Mouse (Mus musculus) testis, adult 2 months (tissue): ENCODE measurements around the gene Proca1.

Experiments used
- CTCF ChIP-seq: fragments of 200-500 bp; IDR thresholded peaks from 2 replicates; pipeline ENCODE4 v1.5.1; 2012; ENCODE audit warnings: low read depth, mild to moderate bottlenecking, inconsistent platforms, low read length, moderate library complexity; ENCODE audit not compliant: control insufficient read depth, insufficient read depth, insufficient replicate concordance
- POLR2A ChIP-seq: fragments of 200-500 bp; IDR thresholded peaks from 2 replicates; pipeline ENCODE4 v1.6.1; 2012; ENCODE audit warnings: low read depth, mild to moderate bottlenecking, inconsistent platforms, low read length, moderate library complexity; ENCODE audit not compliant: control insufficient read depth

DNA sequence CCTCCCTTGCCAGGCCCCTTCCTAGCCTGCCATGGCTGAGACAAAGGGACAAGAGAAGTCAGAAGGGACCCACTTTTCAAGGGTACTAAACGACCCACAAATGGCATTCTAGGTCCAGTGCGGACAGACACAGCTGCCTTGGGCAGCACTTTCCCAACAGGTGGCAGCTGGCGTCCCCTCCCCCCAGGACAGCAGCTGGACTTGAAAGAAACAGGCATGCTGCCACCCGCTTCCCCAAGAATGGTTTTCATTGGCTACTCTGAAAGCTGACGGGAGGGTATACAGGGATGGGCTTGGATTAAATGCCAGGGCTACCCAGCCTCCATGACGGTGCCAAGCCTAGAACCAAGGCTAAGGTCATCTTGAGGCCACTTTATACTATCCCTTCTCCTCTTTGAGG lies 30.7 kb upstream of the Proca1 start:
- TF ChIP-seq CTCF (no peak), POLR2A (no peak)
